Mouse (Mus musculus): ENCODE results near the gene Gm45618. TPM values are rescaled to one million over a fixed set of nuclear protein-coding genes. Genes with fewer than 3 reads are reported as not detected.
"Not testable (repeated sequence)": the region's sequence is repeated elsewhere in the genome, so short reads cannot be mapped to it uniquely, and the experiment has no call there.

The Gm45618 gene
- not detected in 2 replicates for polyA plus RNA-seq (2014; fragmentation: Nextera tagmentation; extraction: Ambion mirVana)

GRCm38 (mm10) chr7:142120629-142121028, at the start of gene Gm45618:
Gene Gm45618, minus strand, starts transcription at chr7:142120729.
- not testable (repeated sequence) for H3K9ac ChIP-seq; H3K9me3 ChIP-seq (ENCODE audit: low read depth, low read length); H3K27ac ChIP-seq (ENCODE audit: low read depth); H3K27me3 ChIP-seq (ENCODE audit: insufficient read depth, low read length); DNase-seq; H3K4me3 ChIP-seq (ENCODE audit: low read depth, low read length); H3K4me1 ChIP-seq (ENCODE audit: insufficient read depth); ATAC-seq (ENCODE audit: insufficient read depth); H3K36me3 ChIP-seq (ENCODE audit: insufficient read depth); H3K4me2 ChIP-seq
- 75% methylated on average over 1 of the region's 1 CpGs for WGBS

GRCm38 (mm10) chr7:142169836-142170235, 49.3 kb upstream of the Gm45618 start:
- TF ChIP-seq CTCF (IDR thresholded peaks at IDR 0.05; ENCODE audit: low read depth): peak; percentile 70
- Histone ChIP-seq H3K4me1 (ENCODE audit: insufficient read depth) (no peaks in the 10 kb centered on the region), H3K4me3 (ENCODE audit: low read depth, low read length) (no peak overlapping the region), H3K9ac (no peak overlapping the region), H3K36me3 (ENCODE audit: insufficient read depth) (no peaks in the 10 kb centered on the region), H3K4me2 (no peak overlapping the region), H3K27ac (ENCODE audit: low read depth) (no peak overlapping the region), H3K9me3 (ENCODE audit: low read depth, low read length) (no peaks in the 10 kb centered on the region), H3K27me3 (ENCODE audit: insufficient read depth, low read length) (no peaks in the 10 kb centered on the region)
- no peak for ATAC-seq (ENCODE audit: insufficient read depth)
- DNase-seq: peak; percentile 77
- WGBS: 49% methylated on average over 3 of the region's 3 CpGs

DNA sequence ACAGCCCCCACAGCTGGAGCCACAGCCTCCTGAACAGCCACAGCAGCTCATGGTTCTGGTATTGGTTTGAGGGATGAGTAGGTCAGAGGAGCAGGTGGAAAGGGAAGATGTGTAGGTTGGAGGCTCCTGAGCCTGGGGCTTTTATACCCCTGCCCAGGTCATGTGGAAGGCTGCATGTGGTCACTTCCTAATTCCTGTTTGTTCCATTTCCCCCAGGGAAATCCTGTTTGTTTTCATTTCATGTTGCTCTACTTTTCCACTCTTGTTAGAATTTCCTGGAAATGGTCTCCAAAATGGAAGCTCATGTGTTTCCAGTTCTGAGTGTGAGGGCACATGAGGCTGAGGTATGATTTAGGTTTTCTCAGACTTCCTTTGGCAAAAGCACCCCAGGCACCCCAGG, 45.1 kb upstream of the Gm45618 start, which contains the start of gene Gm4553:
Gene Gm4553, minus strand, starts transcription at position 101 of the 400 bp plus-strand sequence.
- not testable (repeated sequence) for H3K36me3 ChIP-seq (ENCODE audit: insufficient read depth); H3K9ac ChIP-seq; H3K4me3 ChIP-seq (ENCODE audit: low read depth, low read length); ATAC-seq (ENCODE audit: insufficient read depth); H3K4me1 ChIP-seq (ENCODE audit: insufficient read depth); H3K27ac ChIP-seq (ENCODE audit: low read depth); H3K4me2 ChIP-seq; DNase-seq; H3K9me3 ChIP-seq (ENCODE audit: low read depth, low read length); H3K27me3 ChIP-seq (ENCODE audit: insufficient read depth, low read length)

GRCm38 (mm10) chr7:142159366-142159765, 38.8 kb upstream of the Gm45618 start:
- no peak for ATAC-seq (ENCODE audit: insufficient read depth)
- H3K36me3 ChIP-seq (ENCODE audit: insufficient read depth): no peaks in the 10 kb centered on the region
- TF ChIP-seq CTCF (IDR thresholded peaks at IDR 0.05; ENCODE audit: low read depth): no peak
- 87% methylated on average over 3 of the region's 3 CpGs for WGBS
- no peak overlapping the region for H3K9ac ChIP-seq
- H3K27ac ChIP-seq (ENCODE audit: low read depth): no peak overlapping the region
- no peaks in the 10 kb centered on the region for H3K9me3 ChIP-seq (ENCODE audit: low read depth, low read length)
- H3K4me3 ChIP-seq (ENCODE audit: low read depth, low read length): no peak overlapping the region
- DNase-seq: no peak
- no peak overlapping the region for H3K4me2 ChIP-seq
- no peaks in the 10 kb centered on the region for H3K4me1 ChIP-seq (ENCODE audit: insufficient read depth)
- no peaks in the 10 kb centered on the region for H3K27me3 ChIP-seq (ENCODE audit: insufficient read depth, low read length)

- H3K9me3 ChIP-seq (ENCODE audit: low read depth, low read length); H3K27ac ChIP-seq (ENCODE audit: low read depth); ATAC-seq (ENCODE audit: insufficient read depth); H3K4me1 ChIP-seq (ENCODE audit: insufficient read depth); H3K27me3 ChIP-seq (ENCODE audit: insufficient read depth, low read length); DNase-seq; H3K36me3 ChIP-seq (ENCODE audit: insufficient read depth); H3K4me3 ChIP-seq (ENCODE audit: low read depth, low read length); H3K4me2 ChIP-seq; H3K9ac ChIP-seq: not testable (repeated sequence)
- 34% methylated on average over 2 of the region's 2 CpGs for WGBS
Measured at GRCm38 (mm10) chr7:142157013-142157412, 36.5 kb upstream of the Gm45618 start, which contains the start of gene Gm29735. Gene Gm29735, minus strand, starts transcription at chr7:142157113.

GRCm38 (mm10) chr7:142155308-142155707, 34.8 kb upstream of the Gm45618 start:
- Histone ChIP-seq H3K36me3 (ENCODE audit: insufficient read depth) (no peaks in the 10 kb centered on the region), H3K9me3 (ENCODE audit: low read depth, low read length) (no peaks in the 10 kb centered on the region), H3K27ac (ENCODE audit: low read depth) (no peak overlapping the region), H3K9ac (no peak overlapping the region), H3K4me3 (ENCODE audit: low read depth, low read length) (no peak overlapping the region), H3K4me2 (no peak overlapping the region), H3K27me3 (ENCODE audit: insufficient read depth, low read length) (no peaks in the 10 kb centered on the region), H3K4me1 (ENCODE audit: insufficient read depth) (no peaks in the 10 kb centered on the region)
- no peak for TF ChIP-seq CTCF (IDR thresholded peaks at IDR 0.05; ENCODE audit: low read depth)
- DNase-seq (no peak), ATAC-seq (ENCODE audit: insufficient read depth) (no peak)
- 47% methylated on average over 1 of the region's 1 CpGs for WGBS

DNA sequence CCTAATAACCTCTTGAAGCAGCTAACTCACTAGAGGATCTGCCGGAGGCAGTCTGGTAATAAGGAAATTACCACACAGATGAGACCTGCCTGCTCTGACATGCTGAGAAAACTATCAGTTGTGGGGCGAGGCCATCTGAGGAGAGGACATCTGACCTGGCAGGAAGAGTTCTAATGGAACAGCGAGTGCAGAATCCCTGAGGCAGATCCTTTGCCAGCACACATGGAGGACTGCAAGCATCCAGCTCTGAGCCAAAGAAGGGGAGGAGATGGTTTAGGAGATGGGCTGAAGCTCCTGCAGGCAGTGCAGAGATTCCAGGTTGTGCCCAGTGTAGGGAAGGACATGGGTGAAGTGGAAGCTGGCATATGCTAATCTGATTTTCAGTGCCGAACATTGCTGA, 31.7 kb upstream of the Gm45618 start:
- Histone ChIP-seq H3K4me2 (no peak overlapping the region), H3K27me3 (ENCODE audit: insufficient read depth, low read length) (no peaks in the 10 kb centered on the region), H3K4me1 (ENCODE audit: insufficient read depth) (no peaks in the 10 kb centered on the region), H3K9ac (no peak overlapping the region), H3K9me3 (ENCODE audit: low read depth, low read length) (no peaks in the 10 kb centered on the region), H3K4me3 (ENCODE audit: low read depth, low read length) (no peak overlapping the region), H3K27ac (ENCODE audit: low read depth) (no peak overlapping the region), H3K36me3 (ENCODE audit: insufficient read depth) (no peaks in the 10 kb centered on the region)
- no peak for ATAC-seq (ENCODE audit: insufficient read depth)
- no peak for DNase-seq
- 81% methylated on average over 4 of the region's 4 CpGs for WGBS
- TF ChIP-seq CTCF (IDR thresholded peaks at IDR 0.05; ENCODE audit: low read depth): no peak

DNA sequence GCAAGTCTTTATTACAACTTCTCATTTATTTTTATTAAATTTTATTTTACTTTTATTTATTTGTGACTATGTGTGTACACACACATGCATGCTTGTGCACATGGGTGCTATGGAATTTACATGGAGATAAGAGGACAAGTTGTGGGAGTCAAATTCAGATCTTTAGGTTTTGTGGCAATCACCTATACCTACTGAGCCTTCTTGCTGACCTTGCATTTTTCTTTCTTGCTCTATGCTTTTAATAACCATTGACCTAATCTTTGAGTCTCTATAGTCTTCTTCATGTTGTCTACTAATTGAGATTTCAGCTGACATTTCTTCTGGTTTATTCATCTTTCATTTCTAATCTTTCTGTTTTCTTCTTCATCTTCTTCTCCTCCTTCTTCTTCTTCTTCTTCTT, 28.1 kb upstream of the Gm45618 start:
- Histone ChIP-seq H3K9me3 (ENCODE audit: low read depth, low read length) (no peaks in the 10 kb centered on the region), H3K9ac (no peak overlapping the region), H3K4me3 (ENCODE audit: low read depth, low read length) (no peak overlapping the region), H3K27me3 (ENCODE audit: insufficient read depth, low read length) (no peaks in the 10 kb centered on the region), H3K36me3 (ENCODE audit: insufficient read depth) (no peaks in the 10 kb centered on the region), H3K4me1 (ENCODE audit: insufficient read depth) (no peaks in the 10 kb centered on the region), H3K4me2 (no peak overlapping the region), H3K27ac (ENCODE audit: low read depth) (no peak overlapping the region)
- TF ChIP-seq CTCF (IDR thresholded peaks at IDR 0.05; ENCODE audit: low read depth): no peak
- DNase-seq (no peak), ATAC-seq (ENCODE audit: insufficient read depth) (no peak)
